Mouse (Mus musculus): ENCODE data around the gene Ralgapa2. TPM values are rescaled to one million over a fixed set of nuclear protein-coding genes. Genes with fewer than 3 reads are reported as not detected.
"Not testable (repeated sequence)": the region's sequence is repeated elsewhere in the genome, so short reads cannot be mapped to it uniquely, and the experiment has no call there.

Ralgapa2 gene
- polyA plus RNA-seq, 1 experiment: 10.7 TPM

GRCm38 (mm10) chr2:146502578-146503311 is 9.4 kb downstream of the Ralgapa2 start:
- no peak for DNase-seq (ENCODE audit: low read depth, low spot score)
- WGBS: 60% methylated on average over 9 of the region's 9 CpGs

GRCm38 (mm10) chr2:146500067-146500466 is 12.1 kb downstream of the Ralgapa2 start:
- no peak for DNase-seq (ENCODE audit: low read depth, low spot score)
- WGBS: 38% methylated on average over 1 of the region's 1 CpGs

- DNase-seq (ENCODE audit: low read depth, low spot score): no peak
Observed at GRCm38 (mm10) chr2:146499111-146499510, 13.0 kb downstream of the Ralgapa2 start.

GRCm38 (mm10) chr2:146498298-146498697 is 13.8 kb downstream of the Ralgapa2 start:
- 58% methylated on average over 6 of the region's 6 CpGs for WGBS
- no peak for DNase-seq (ENCODE audit: low read depth, low spot score)

More at GRCm38 (mm10) chr2:146499111-146499510, 13.0 kb downstream of the Ralgapa2 start:
- 86% methylated on average over 1 of the region's 1 CpGs for WGBS

GRCm38 (mm10) chr2:146496995-146497394 is 15.1 kb downstream of the Ralgapa2 start:
- DNase-seq (ENCODE audit: low read depth, low spot score): no peak
- WGBS: 14% methylated on average over 1 of the region's 1 CpGs

GRCm38 (mm10) chr2:146495781-146496180 is 16.4 kb downstream of the Ralgapa2 start:
- no peak for DNase-seq (ENCODE audit: low read depth, low spot score)
- WGBS: 81% methylated on average over 9 of the region's 9 CpGs

- 97% methylated on average over 1 of the region's 1 CpGs for WGBS
Observed at GRCm38 (mm10) chr2:146493354-146493946, 18.7 kb downstream of the Ralgapa2 start.

GRCm38 (mm10) chr2:146491830-146492610 is 20.1 kb downstream of the Ralgapa2 start:
- DNase-seq (ENCODE audit: low read depth, low spot score): no peak
- 81% methylated on average over 5 of the region's 5 CpGs for WGBS

More at GRCm38 (mm10) chr2:146493354-146493946, 18.7 kb downstream of the Ralgapa2 start:
- no peak for DNase-seq (ENCODE audit: low read depth, low spot score)

GRCm38 (mm10) chr2:146490926-146491325 is 21.2 kb downstream of the Ralgapa2 start:
- 98% methylated on average over 1 of the region's 1 CpGs for WGBS
- no peak for DNase-seq (ENCODE audit: low read depth, low spot score)

- WGBS: 28% methylated on average over 3 of the region's 3 CpGs
- no peak for DNase-seq (ENCODE audit: low read depth, low spot score)
Observed at GRCm38 (mm10) chr2:146488291-146488690, 23.9 kb downstream of the Ralgapa2 start.

- no peak for DNase-seq (ENCODE audit: low read depth, low spot score)
Observed at GRCm38 (mm10) chr2:146482859-146483258, 29.3 kb downstream of the Ralgapa2 start.

- WGBS: 96% methylated on average over 4 of the region's 4 CpGs
Observed at GRCm38 (mm10) chr2:146477491-146477890, 34.7 kb downstream of the Ralgapa2 start.

GRCm38 (mm10) chr2:146476428-146476972 is 35.6 kb downstream of the Ralgapa2 start:
- DNase-seq (ENCODE audit: low read depth, low spot score): no peak
- WGBS: 80% methylated on average over 6 of the region's 6 CpGs

More at GRCm38 (mm10) chr2:146477491-146477890, 34.7 kb downstream of the Ralgapa2 start:
- DNase-seq (ENCODE audit: low read depth, low spot score): no peak

GRCm38 (mm10) chr2:146476001-146476400 is 36.1 kb downstream of the Ralgapa2 start:
- DNase-seq (ENCODE audit: low read depth, low spot score): no peak

GRCm38 (mm10) chr2:146470947-146471346 is 41.2 kb downstream of the Ralgapa2 start:
- no peak for DNase-seq (ENCODE audit: low read depth, low spot score)
- 35% methylated on average over 5 of the region's 5 CpGs for WGBS

- WGBS: 30% methylated on average over 12 of the region's 12 CpGs
- DNase-seq (ENCODE audit: low read depth, low spot score): peak; percentile 64
Observed at GRCm38 (mm10) chr2:146469707-146470420, 42.3 kb downstream of the Ralgapa2 start.

- no peak for DNase-seq (ENCODE audit: low read depth, low spot score)
- 88% methylated on average over 2 of the region's 2 CpGs for WGBS
Observed at GRCm38 (mm10) chr2:146468898-146469297, 43.2 kb downstream of the Ralgapa2 start.

- WGBS: 92% methylated on average over 4 of the region's 4 CpGs
- DNase-seq (ENCODE audit: low read depth, low spot score): no peak
Observed at GRCm38 (mm10) chr2:146468016-146468415, 44.1 kb downstream of the Ralgapa2 start.

- WGBS: 85% methylated on average over 3 of the region's 3 CpGs
- not testable (repeated sequence) for DNase-seq (ENCODE audit: low read depth, low spot score)
Observed at GRCm38 (mm10) chr2:146466811-146467210, 45.3 kb downstream of the Ralgapa2 start.

Measured in large intestine, adult 2 months (tissue).